Mouse (Mus musculus) neutrophil, adult 65 days (primary cell): ENCODE measurements around the gene Epha1. TPM values are rescaled to one million over a fixed set of nuclear protein-coding genes. Genes with fewer than 3 reads are reported as not detected.

Experiments
- total RNA-seq: library from RNA; stranded (reverse); gene quantifications from 2 replicates; pipeline ENCODE4 v1.2.4, GENCODE M21; 2023

Gene Epha1
- total RNA-seq, result 0.44 and 0.45 TPM in 2 replicates

DNA sequence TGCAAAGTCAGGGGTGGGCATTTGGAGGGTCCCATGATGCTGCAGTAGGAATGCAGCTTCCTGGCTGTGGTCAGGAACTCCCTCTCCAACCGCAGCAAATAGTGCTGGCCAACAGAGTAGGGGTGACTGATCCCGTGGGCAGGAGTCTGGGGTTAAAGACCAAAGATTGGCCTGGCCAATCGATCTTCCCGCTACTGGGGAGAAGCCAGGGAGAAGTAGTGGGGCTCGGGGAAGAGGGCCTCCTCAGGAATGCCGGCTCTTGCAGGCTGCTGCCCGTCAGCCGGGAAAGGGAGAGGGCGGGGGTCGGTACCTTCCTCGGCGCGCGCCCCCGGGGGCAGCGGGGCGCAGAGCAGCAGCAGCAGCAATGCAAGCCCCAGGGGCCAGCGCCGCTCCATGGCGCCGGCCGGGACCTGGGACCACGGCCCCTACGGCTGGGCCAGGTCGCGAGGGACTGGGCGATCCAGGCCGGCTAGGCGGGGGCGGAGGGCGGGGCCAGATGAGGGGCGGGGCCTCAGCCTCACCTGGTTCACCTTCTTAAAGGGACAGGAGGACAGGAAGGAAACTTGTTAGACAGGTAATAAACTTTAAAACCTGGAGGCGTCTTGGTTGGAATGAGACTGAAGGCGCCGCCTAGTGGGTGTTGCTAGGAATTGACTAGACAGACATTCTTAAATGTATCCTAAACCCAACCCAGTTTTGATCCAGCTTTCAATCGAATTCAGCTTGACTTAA is at the start of gene Epha1:
Gene Epha1, minus strand, starts transcription at position 453 of the 732 bp plus-strand sequence.

GRCm38 (mm10) chr6:42405134-42405533 is 32.1 kb upstream of the Epha1 start, which contains the start of gene Tas2r135:
Gene Tas2r135, plus strand, starts transcription at chr6:42405434.

DNA sequence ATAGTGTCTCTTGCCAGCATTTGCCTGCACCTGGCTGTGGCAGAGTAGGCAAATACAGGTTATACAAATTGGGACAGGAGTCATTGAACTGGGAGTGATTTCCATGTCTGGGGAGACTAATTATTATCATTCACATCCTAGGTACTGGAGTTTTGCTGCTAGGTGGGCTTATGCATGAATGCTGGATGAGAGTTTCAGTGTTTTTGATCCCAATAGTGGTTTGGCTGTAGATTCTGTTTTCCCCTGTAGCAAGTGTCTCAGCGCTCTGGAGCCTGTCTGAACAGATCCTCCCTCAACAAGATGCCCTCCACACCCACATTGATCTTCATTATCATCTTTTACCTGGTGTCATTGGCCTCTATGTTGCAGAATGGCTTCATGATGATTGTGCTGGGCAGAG is 26.9 kb upstream of the Epha1 start, which contains the start of gene Tas2r143:
Gene Tas2r143, plus strand, starts transcription at position 301 of the 400 bp plus-strand sequence.

DNA sequence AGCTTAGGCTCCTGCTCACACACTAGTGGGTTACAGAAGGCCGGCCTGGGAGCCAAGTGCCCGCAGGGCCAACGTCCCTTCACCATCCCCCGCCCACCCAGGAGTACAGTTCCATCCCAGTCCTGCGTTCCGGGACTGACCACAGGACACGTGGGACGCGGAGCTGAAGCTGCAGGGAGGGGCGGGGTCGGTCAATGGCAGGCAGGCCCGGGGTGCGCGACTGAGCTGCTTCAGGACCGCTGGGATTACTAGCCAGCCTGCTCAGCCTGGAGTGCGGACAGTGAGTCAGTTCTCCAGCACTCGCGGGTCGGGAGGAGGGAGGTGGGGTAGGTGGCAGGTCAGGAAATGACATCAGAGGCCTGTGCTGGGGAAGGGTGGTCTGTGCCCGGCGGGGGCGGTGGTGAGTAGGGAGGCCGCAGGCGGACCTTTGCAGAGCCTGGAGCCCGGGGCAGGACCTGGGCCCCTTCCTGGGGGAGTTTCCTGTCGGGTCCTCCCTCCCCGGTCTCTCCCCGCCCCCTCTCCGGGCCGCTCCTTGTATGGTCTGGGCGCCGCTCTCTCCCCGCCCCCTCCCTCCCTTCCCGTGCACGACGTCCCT is 23.5 kb downstream of the Epha1 start, which contains the start of gene Zyx:
Gene Zyx, plus strand, starts transcription at position 205 of the 595 bp plus-strand sequence.

GRCm38 (mm10) chr6:42324482-42325267 is 48.4 kb downstream of the Epha1 start, which contains the start of gene Fam131b:
Gene Fam131b, minus strand, starts transcription at chr6:42324643.

Other genes with a start within 250 kb of the Epha1 start
- not detected in 2 replicates for gene Tas2r139, start 232.3 kb downstream of the Epha1 start, total RNA-seq
- not detected in 2 replicates for gene Tas2r144, start 157.9 kb downstream of the Epha1 start, total RNA-seq
- gene Gstk1, start 127.3 kb downstream of the Epha1 start, total RNA-seq, result 4.0 and 4.5 TPM in 2 replicates
- not detected in 2 replicates for gene Tmem139, start 111.3 kb downstream of the Epha1 start, total RNA-seq
- 65.5 and 97.9 TPM in 2 replicates for gene Casp2, start 108.3 kb downstream of the Epha1 start, total RNA-seq
- 0.11 and 0.32 TPM in 2 replicates for gene Clcn1, start 86.6 kb downstream of the Epha1 start, total RNA-seq
- not detected in 2 replicates for gene Fam131b, start 48.6 kb downstream of the Epha1 start, total RNA-seq
- 756 and 770 TPM in 2 replicates for gene Zyx, start 23.6 kb downstream of the Epha1 start, total RNA-seq
- gene Tas2r143, start 27.0 kb upstream of the Epha1 start, total RNA-seq, result 4.8 and 7.0 TPM in 2 replicates
- 4.3 and 9.0 TPM in 2 replicates for gene Tas2r135, start 32.2 kb upstream of the Epha1 start, total RNA-seq
- gene Tas2r126, start 61.3 kb upstream of the Epha1 start, total RNA-seq, result 1.6 and 1.7 TPM in 2 replicates
- not detected in 2 replicates for gene Olfr458, start 91.9 kb upstream of the Epha1 start, total RNA-seq
- not detected in 2 replicates for gene Olfr457, start 103.1 kb upstream of the Epha1 start, total RNA-seq
- not detected in 2 replicates for gene Olfr456, start 113.9 kb upstream of the Epha1 start, total RNA-seq
- gene Olfr455, start 174.3 kb upstream of the Epha1 start, total RNA-seq, result not detected in 2 replicates
- gene Tcaf3, start 224.4 kb upstream of the Epha1 start, total RNA-seq, result not detected in 2 replicates